Mouse (Mus musculus) forebrain, embryonic 15.5 days (tissue): ENCODE measurements at regions not wholly inside any gene's neighbourhood (a gene's known extent, or its start where the extent isn't known, plus 50 kb on each side); places are given as distances from the start of the nearest gene placed in this dataset.

Source experiments
- ATAC-seq: fragments of 200-750 bp; cut with Nextera tagmentation; replicated peaks from 2 replicates; pipeline ENCODE4 v1.8.0; 2017; ENCODE audit warnings: mild to moderate bottlenecking, moderate TSS enrichment, moderate library complexity
- H3K27ac ChIP-seq: fragments of 300-500 bp; sonication (generic); replicated peaks from 2 replicates; pipeline ENCODE4 v1.5.1; 2015; ENCODE audit warnings: mild to moderate bottlenecking, inconsistent platforms
- H3K27me3 ChIP-seq: fragments of 300-500 bp; sonication (generic); 2 replicates; pipeline ENCODE4 v1.6.1; 2015; ENCODE audit warnings: inconsistent platforms
- H3K36me3 ChIP-seq: fragments of 300-500 bp; sonication (generic); 2 replicates; pipeline ENCODE4 v1.6.1; 2015; ENCODE audit warnings: mild to moderate bottlenecking, inconsistent platforms
- H3K4me1 ChIP-seq: fragments of 300-500 bp; sonication (generic); 2 replicates; pipeline ENCODE4 v1.6.1; 2015; ENCODE audit warnings: inconsistent platforms
- H3K4me2 ChIP-seq: fragments of 300-500 bp; sonication (generic); replicated peaks from 2 replicates; pipeline ENCODE4 v1.6.1; 2015; ENCODE audit warnings: mild to moderate bottlenecking, inconsistent platforms
- H3K4me3 ChIP-seq: fragments of 300-500 bp; sonication (generic); 2 replicates; pipeline ENCODE4 v1.5.1; 2015; ENCODE audit warnings: mild to moderate bottlenecking, inconsistent platforms
- H3K9ac ChIP-seq: fragments of 300-500 bp; sonication (generic); replicated peaks from 2 replicates; pipeline ENCODE4 v1.6.1; 2015; ENCODE audit warnings: mild to moderate bottlenecking, inconsistent platforms
- H3K9me3 ChIP-seq: fragments of 300-500 bp; sonication (generic); 2 replicates; pipeline ENCODE4 v1.6.1; 2016; ENCODE audit warnings: inconsistent platforms
- WGBS: fragments of 180-500 bp; shearing (Covaris S2); methylation state at CpG from one replicate; pipeline ENCODE4 v1.1.7; 2015; ENCODE audit warnings: mixed read lengths; 5-methylcytosine and 5-hydroxymethylcytosine counted together

GRCm38 (mm10) chr13:117482624-117483023, 119.5 kb upstream of the Hcn1 start:
- WGBS = 57% methylated on average over 3 of the region's 3 CpGs

GRCm38 (mm10) chr13:117508746-117509145, 93.4 kb upstream of the Hcn1 start:
- 89% methylated on average over 4 of the region's 4 CpGs for WGBS
- Histone ChIP-seq H3K4me1 (no peaks in the 10 kb centered on the region), H3K27ac (no peak overlapping the region), H3K9ac (no peak overlapping the region), H3K27me3 (no peaks in the 10 kb centered on the region), H3K9me3 (no peaks in the 10 kb centered on the region), H3K4me3 (no peak overlapping the region), H3K36me3 (no peaks in the 10 kb centered on the region), H3K4me2 (no peak overlapping the region)
- no peak for ATAC-seq

More at GRCm38 (mm10) chr13:117482624-117483023, 119.5 kb upstream of the Hcn1 start:
- Histone ChIP-seq H3K36me3 (no peaks in the 10 kb centered on the region), H3K4me1 (no peaks in the 10 kb centered on the region), H3K27me3 (no peaks in the 10 kb centered on the region), H3K4me2 (no peak overlapping the region), H3K27ac (no peak overlapping the region), H3K4me3 (no peak overlapping the region), H3K9me3 (no peaks in the 10 kb centered on the region), H3K9ac (no peak overlapping the region)
- no peak for ATAC-seq

GRCm38 (mm10) chr13:117550108-117550507, 52.0 kb upstream of the Hcn1 start:
- Histone ChIP-seq H3K9ac (no peak overlapping the region), H3K4me2 (no peak overlapping the region), H3K4me3 (no peak overlapping the region), H3K36me3 (no peaks in the 10 kb centered on the region), H3K9me3 (no peaks in the 10 kb centered on the region), H3K4me1 (no peaks in the 10 kb centered on the region), H3K27me3 (no peaks in the 10 kb centered on the region), H3K27ac (no peak overlapping the region)
- WGBS = 47% methylated on average over 3 of the region's 3 CpGs
- peak; percentile 53; the same call in 1 of the 2 replicates for ATAC-seq
